Mouse (Mus musculus) erythroblast, embryonic 14.5 days (primary cell): ENCODE measurements around the gene Stk11. TPM values are rescaled to one million over a fixed set of nuclear protein-coding genes. Genes with fewer than 3 reads are reported as not detected.

Experiments
- H3K27me3 ChIP-seq: 2 replicates; pipeline ENCODE4 v1.6.1; 2012; ENCODE audit warnings: inconsistent platforms; ENCODE audit not compliant: control insufficient read depth
- H3K36me3 ChIP-seq: 2 replicates; pipeline ENCODE4 v1.6.1; 2012; ENCODE audit warnings: mild to moderate bottlenecking, inconsistent platforms; ENCODE audit not compliant: control insufficient read depth
- H3K4me1 ChIP-seq: 2 replicates; pipeline ENCODE4 v1.6.1; 2012; ENCODE audit warnings: inconsistent platforms; ENCODE audit not compliant: control insufficient read depth
- H3K4me3 ChIP-seq: replicated peaks from 2 replicates; pipeline ENCODE3; 2012; ENCODE audit warnings: moderate library complexity, mild to moderate bottlenecking, inconsistent platforms
- H3K9me3 ChIP-seq: 2 replicates; pipeline ENCODE4 v1.6.1; 2012; ENCODE audit warnings: low read length, inconsistent platforms, mixed read lengths; ENCODE audit not compliant: control insufficient read depth
- GATA1 ChIP-seq: IDR thresholded peaks from 2 replicates; pipeline ENCODE4 v1.6.1; 2012; ENCODE audit warnings: low read length, inconsistent platforms, mixed read lengths
- TAL1 ChIP-seq: IDR thresholded peaks from 3 replicates; pipeline ENCODE4 v1.6.1; 2012; ENCODE audit warnings: low read length, inconsistent platforms, mixed read lengths
- polyA plus RNA-seq: library from polyadenylated mRNA; stranded (reverse); fragments of >175 nt; gene quantifications from 2 replicates; pipeline ENCODE4 v1.2.3, GENCODE M21; 2012

Gene Stk11
- polyA plus RNA-seq, 1 experiment = 69.2 TPM

GRCm38 (mm10) chr10:80173955-80174640, 58.5 kb downstream of the Stk11 start:
- Histone ChIP-seq H3K9me3 (peaks cover 26% of the 10 kb centered on the region), H3K36me3 (peaks cover 43% of the 10 kb centered on the region), H3K27me3 (peaks cover 18% of the 10 kb centered on the region), H3K4me3 (no peak overlapping the region), H3K4me1 (peaks cover 56% of the 10 kb centered on the region)
- TF ChIP-seq GATA1 (no peak), TAL1 (no peak)

DNA sequence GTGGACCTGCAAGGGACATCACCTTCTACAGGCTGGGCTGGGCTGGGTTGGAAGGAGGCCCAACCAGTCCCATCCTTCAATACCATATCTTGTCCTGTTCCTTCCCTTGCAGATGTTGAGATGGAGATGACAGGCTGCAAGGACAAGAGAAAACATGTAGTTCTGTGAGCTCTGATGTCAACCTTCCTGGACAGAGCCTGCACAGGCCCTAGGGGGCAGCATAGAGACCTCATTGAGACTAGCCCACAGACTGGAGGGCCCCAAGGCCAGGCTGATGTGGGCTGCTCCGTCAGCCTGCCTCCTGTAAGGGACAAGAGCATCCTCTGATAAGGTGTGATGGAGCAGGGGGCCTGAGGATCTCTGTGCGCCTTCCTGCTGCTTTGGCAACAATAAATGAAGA, 59.1 kb downstream of the Stk11 start:
- TF ChIP-seq TAL1 (no peak), GATA1 (no peak)
- peaks cover 37% of the 10 kb centered on the region for H3K36me3 ChIP-seq
- H3K4me1 ChIP-seq = peaks cover 54% of the 10 kb centered on the region
- peaks cover 24% of the 10 kb centered on the region for H3K27me3 ChIP-seq
- peaks cover 25% of the 10 kb centered on the region for H3K9me3 ChIP-seq
- H3K4me3 ChIP-seq = no peak overlapping the region

- Histone ChIP-seq H3K27me3 (peaks cover 34% of the 10 kb centered on the region), H3K36me3 (peaks cover 27% of the 10 kb centered on the region), H3K9me3 (peaks cover 15% of the 10 kb centered on the region), H3K4me3 (no peak overlapping the region), H3K4me1 (peaks cover 48% of the 10 kb centered on the region)
- no peak for TF ChIP-seq TAL1
- no peak for TF ChIP-seq GATA1
Measured at GRCm38 (mm10) chr10:80175536-80176269, 60.1 kb downstream of the Stk11 start.

- TF ChIP-seq GATA1 = no peak
- TF ChIP-seq TAL1 = no peak
- peaks cover 46% of the 10 kb centered on the region for H3K4me1 ChIP-seq
- peaks cover 21% of the 10 kb centered on the region for H3K36me3 ChIP-seq
Measured at GRCm38 (mm10) chr10:80176270-80176834, 60.7 kb downstream of the Stk11 start.

DNA sequence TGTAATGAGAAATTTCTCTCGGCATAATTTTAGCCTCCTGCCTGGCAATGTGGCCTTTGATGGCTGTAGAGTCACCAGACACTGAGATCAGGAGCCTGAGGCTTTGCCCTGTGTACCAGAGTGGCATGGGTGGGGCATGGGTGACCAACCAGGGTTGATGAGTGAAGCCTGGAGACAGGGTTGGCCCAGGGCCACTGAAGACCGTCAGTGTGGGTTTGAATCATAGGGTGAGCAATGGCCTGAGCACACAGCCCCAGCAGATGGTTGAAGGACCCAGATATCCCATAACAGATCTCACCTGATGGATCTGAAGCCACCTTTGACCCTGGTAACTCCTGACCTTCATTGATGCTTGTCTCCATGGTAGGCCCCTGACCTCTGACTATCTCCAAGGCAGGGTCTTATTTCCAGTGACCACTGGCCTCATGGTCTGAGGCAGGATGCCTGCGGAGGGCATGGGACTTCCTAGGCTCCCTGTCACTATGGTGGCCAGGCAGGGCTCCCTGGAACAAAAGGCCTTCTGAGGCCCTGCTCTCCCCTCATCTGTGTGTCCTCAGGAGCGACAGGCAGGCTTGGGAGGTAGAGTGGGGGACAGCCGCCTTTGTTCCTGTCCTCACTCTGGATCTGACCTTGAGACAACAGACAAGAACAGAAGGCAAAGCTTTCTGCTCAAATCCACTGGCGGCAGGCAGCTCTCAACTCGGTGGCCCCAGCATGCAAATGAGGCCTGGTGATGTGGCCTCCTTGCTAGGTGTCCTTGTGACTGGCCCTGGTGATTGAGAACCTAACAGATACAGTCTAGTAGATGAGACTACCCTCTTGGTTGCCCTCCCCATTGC, 62.1 kb downstream of the Stk11 start:
- H3K4me1 ChIP-seq = peaks cover 33% of the 10 kb centered on the region
- TF ChIP-seq TAL1 (no peak), GATA1 (no peak)
- H3K4me3 ChIP-seq = no peak overlapping the region
- H3K36me3 ChIP-seq = peaks cover 9% of the 10 kb centered on the region
- H3K9me3 ChIP-seq = no peaks in the 10 kb centered on the region
- H3K27me3 ChIP-seq = peaks cover 54% of the 10 kb centered on the region

More at GRCm38 (mm10) chr10:80176270-80176834, 60.7 kb downstream of the Stk11 start:
- no peak overlapping the region for H3K4me3 ChIP-seq
- peaks cover 10% of the 10 kb centered on the region for H3K9me3 ChIP-seq
- H3K27me3 ChIP-seq = peaks cover 41% of the 10 kb centered on the region

DNA sequence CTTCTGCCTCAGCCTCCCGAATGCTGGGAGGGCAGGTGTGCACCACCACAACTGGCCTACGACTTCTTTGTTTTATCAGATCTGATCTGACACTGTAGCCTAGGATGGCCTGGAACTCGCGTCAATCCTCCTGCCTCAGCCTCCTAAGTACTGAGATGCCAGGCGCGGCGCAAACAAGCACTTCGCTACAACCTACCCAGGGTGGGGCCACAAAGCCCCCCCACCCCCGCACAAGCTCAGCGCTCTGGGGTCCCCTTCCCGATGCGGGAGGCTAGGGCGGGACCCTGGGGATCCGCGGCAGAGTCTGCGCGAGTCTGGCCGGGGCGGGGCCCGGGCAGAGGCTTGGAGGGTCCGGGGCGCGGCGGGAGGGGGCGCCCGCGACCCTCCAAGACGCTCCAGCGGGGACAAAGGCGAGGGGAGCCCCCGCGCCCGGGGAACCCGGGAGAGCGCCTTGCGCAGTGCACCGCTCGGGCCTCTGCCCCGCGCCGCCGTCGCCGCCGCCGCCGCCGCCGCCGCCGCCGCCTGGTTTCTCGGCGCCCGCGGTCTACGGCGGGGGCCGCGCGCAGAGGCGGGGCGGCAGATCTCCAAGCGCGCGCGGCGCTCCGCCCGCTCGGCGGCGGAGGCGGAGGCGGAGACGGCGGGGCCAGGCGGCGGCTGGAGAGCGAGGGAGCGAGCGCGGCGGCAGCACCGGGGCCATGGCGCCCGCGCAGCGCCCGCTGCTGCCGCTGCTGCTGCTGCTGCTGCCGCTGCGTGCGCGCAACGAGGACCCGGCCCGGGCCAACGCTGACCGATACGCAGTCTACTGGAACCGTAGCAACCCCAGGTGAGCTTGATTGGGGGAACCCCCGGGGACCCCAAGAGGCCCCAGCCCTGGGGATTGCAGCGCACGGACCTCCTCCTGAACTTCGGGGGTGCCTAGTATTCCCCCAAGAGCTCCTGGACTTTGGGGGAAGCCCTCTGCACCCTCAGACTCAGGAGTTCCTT, 63.8 kb downstream of the Stk11 start, which contains the start of gene Efna2:
TSS of gene Efna2 (plus strand) at position 415 of the 984 bp plus-strand sequence.
- Histone ChIP-seq H3K4me1 (peaks cover 19% of the 10 kb centered on the region), H3K9me3 (no peaks in the 10 kb centered on the region), H3K36me3 (peaks cover 6% of the 10 kb centered on the region), H3K4me3 (peak within 1 kb of the TSS; percentile 49), H3K27me3 (peaks cover 62% of the 10 kb centered on the region)
- no peak for TF ChIP-seq TAL1
- no peak for TF ChIP-seq GATA1

Other genes with a start within 250 kb of the Stk11 start
- 3.5 TPM in 2 replicates for gene Prtn3, start 241.3 kb upstream of the Stk11 start, polyA plus RNA-seq
- 0.06 and 0.11 TPM in 2 replicates for gene Plppr3, start 241.2 kb upstream of the Stk11 start, polyA plus RNA-seq
- gene Elane, start 229.6 kb upstream of the Stk11 start, polyA plus RNA-seq = 1.5 and 1.8 TPM in 2 replicates
- not detected in 2 replicates for gene Cfd, start 224.9 kb upstream of the Stk11 start, polyA plus RNA-seq
- 4.1 and 4.9 TPM in 2 replicates for gene Med16, start 206.9 kb upstream of the Stk11 start, polyA plus RNA-seq
- 0.21 TPM in 1 of 2 replicates, not detected in the other for gene Gm26602, start 204.9 kb upstream of the Stk11 start, polyA plus RNA-seq
- 0.01 TPM in 1 of 2 replicates, not detected in the other for gene Kiss1r, start 198.8 kb upstream of the Stk11 start, polyA plus RNA-seq
- gene R3hdm4, start 194.6 kb upstream of the Stk11 start, polyA plus RNA-seq = 9.9 and 13.0 TPM in 2 replicates
- 1.0 and 1.4 TPM in 2 replicates for gene Arid3a, start 188.8 kb upstream of the Stk11 start, polyA plus RNA-seq
- 4.4 and 4.9 TPM in 2 replicates for gene Wdr18, start 155.7 kb upstream of the Stk11 start, polyA plus RNA-seq
- gene Grin3b, start 145.1 kb upstream of the Stk11 start, polyA plus RNA-seq = 0.01 TPM in 1 of 2 replicates, not detected in the other
- 47.6 and 49.5 TPM in 2 replicates for gene Tmem259, start 131.5 kb upstream of the Stk11 start, polyA plus RNA-seq
- gene Cnn2, start 127.2 kb upstream of the Stk11 start, polyA plus RNA-seq = 0.59 and 0.74 TPM in 2 replicates
- gene Abca7, start 119.3 kb upstream of the Stk11 start, polyA plus RNA-seq = 7.6 and 7.9 TPM in 2 replicates
- gene Arhgap45, start 99.2 kb upstream of the Stk11 start, polyA plus RNA-seq = 1.5 and 1.7 TPM in 2 replicates
- gene Polr2e, start 76.0 kb upstream of the Stk11 start, polyA plus RNA-seq = 11.9 and 17.1 TPM in 2 replicates
- 551 and 700 TPM in 2 replicates for gene Gpx4, start 68.6 kb upstream of the Stk11 start, polyA plus RNA-seq
- gene Sbno2, start 10.2 kb upstream of the Stk11 start, polyA plus RNA-seq = 3.4 and 3.9 TPM in 2 replicates
- 139 and 144 TPM in 2 replicates for gene Atp5d, start 22.8 kb downstream of the Stk11 start, polyA plus RNA-seq
- 0.15 and 0.52 TPM in 2 replicates for gene Cbarp, start 25.0 kb downstream of the Stk11 start, polyA plus RNA-seq
- gene Midn, start 32.5 kb downstream of the Stk11 start, polyA plus RNA-seq = 7.0 and 9.3 TPM in 2 replicates
- 3.9 and 4.3 TPM in 2 replicates for gene Cirbp, start 50.2 kb downstream of the Stk11 start, polyA plus RNA-seq
- 0.60 and 0.99 TPM in 2 replicates for gene 1600002K03Rik, start 57.1 kb downstream of the Stk11 start, polyA plus RNA-seq
- gene Efna2, start 63.7 kb downstream of the Stk11 start, polyA plus RNA-seq = 0.10 and 0.16 TPM in 2 replicates
- 4.2 and 4.7 TPM in 2 replicates for gene Mum1, start 110.6 kb downstream of the Stk11 start, polyA plus RNA-seq
- 19.0 and 28.9 TPM in 2 replicates for gene Ndufs7, start 133.3 kb downstream of the Stk11 start, polyA plus RNA-seq
- 0.11 and 0.20 TPM in 2 replicates for gene Gamt, start 145.2 kb downstream of the Stk11 start, polyA plus RNA-seq
- 76.5 and 84.5 TPM in 2 replicates for gene Dazap1, start 145.7 kb downstream of the Stk11 start, polyA plus RNA-seq
- 998 and 1,528 TPM in 2 replicates for gene Rps15, start 176.7 kb downstream of the Stk11 start, polyA plus RNA-seq
- gene Apc2, start 180.2 kb downstream of the Stk11 start, polyA plus RNA-seq = under 0.01 TPM in 1 of 2 replicates, not detected in the other
- gene 2310011J03Rik, start 204.7 kb downstream of the Stk11 start, polyA plus RNA-seq = 10.6 and 12.9 TPM in 2 replicates
- 0.55 and 0.65 TPM in 2 replicates for gene Pcsk4, start 213.7 kb downstream of the Stk11 start, polyA plus RNA-seq
- gene Reep6, start 214.2 kb downstream of the Stk11 start, polyA plus RNA-seq = 18.8 and 21.4 TPM in 2 replicates
- gene Adamtsl5, start 232.6 kb downstream of the Stk11 start, polyA plus RNA-seq = 2.2 and 2.6 TPM in 2 replicates
- not detected in 2 replicates for gene Plk5, start 240.7 kb downstream of the Stk11 start, polyA plus RNA-seq